Mouse (Mus musculus): ENCODE data around the gene 4930467E23Rik. TPM values are rescaled to one million over a fixed set of nuclear protein-coding genes. Genes with fewer than 3 reads are reported as not detected.
A peak's percentile ranks its signal among the peaks of the same experiment; 100 is the strongest.
"Not testable (repeated sequence)": the region's sequence is repeated elsewhere in the genome, so short reads cannot be mapped to it uniquely, and the experiment has no call there.

4930467E23Rik gene
- polyA plus RNA-seq, 2 experiments = not detected

DNA sequence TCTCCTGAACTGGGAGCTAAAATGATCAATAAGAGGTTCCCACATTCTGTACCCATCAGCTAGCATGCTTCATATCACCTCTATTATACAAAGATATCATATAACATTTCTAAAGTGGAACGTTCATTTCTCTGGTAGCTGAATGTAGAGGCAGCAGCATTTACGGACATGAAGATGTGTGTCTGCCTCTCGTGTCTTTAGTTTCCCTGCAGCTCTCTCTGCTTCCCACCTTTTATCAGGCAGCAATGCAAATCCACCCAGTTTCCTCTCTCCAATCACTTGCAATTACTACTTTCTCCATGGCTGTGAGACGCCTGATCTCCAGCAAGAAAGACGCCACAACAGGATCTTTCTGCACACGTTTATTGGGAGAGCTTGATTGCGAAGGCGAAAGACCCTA, 49.5 kb downstream of the 4930467E23Rik start:
- not testable (repeated sequence) for ATAC-seq (ENCODE audit: low FRiP score, low read depth); H3K4me3 ChIP-seq (replicated peaks; ENCODE audit: low read length); H3K9ac ChIP-seq (ENCODE audit: low read depth, low read length, severe bottlenecking); H3K9me3 ChIP-seq (ENCODE audit: control insufficient read depth, low read length); H3K27ac ChIP-seq (replicated peaks; ENCODE audit: low read depth, low read length); H3K36me3 ChIP-seq (ENCODE audit: control insufficient read depth, insufficient read depth, low read length); DNase-seq (ENCODE audit: low spot score); H3K4me2 ChIP-seq (replicated peaks; ENCODE audit: low read depth, low read length, severe bottlenecking); H3K4me1 ChIP-seq (ENCODE audit: control insufficient read depth, insufficient read depth, low read length); H3K27me3 ChIP-seq (ENCODE audit: control insufficient read depth, insufficient read depth, low read length)
- WGBS = 88% methylated on average over 8 of the region's 8 CpGs

DNA sequence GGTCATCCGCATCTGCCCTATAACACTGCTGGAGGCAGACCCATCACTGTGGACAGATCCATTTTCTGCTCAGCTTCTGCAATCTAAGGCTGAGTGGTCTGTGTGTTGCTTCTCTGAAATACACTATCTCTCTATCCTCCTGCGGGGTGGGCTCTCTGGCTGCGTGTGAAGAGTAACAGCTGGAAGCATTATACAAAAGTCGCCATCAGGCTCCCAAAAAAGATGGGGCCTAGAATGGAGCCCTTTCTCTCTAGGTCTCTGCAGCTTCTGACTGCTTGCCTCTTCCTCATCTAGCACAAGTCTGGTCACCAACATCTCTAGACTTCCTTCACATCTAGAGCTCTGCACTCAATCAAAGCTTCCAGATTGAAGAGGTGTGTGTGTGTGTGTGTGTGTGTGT, 50.8 kb downstream of the 4930467E23Rik start:
- DNase-seq (ENCODE audit: low spot score); H3K4me3 ChIP-seq (replicated peaks; ENCODE audit: low read length); ATAC-seq (ENCODE audit: low FRiP score, low read depth); H3K4me1 ChIP-seq (ENCODE audit: control insufficient read depth, insufficient read depth, low read length); H3K4me2 ChIP-seq (replicated peaks; ENCODE audit: low read depth, low read length, severe bottlenecking); H3K27ac ChIP-seq (replicated peaks; ENCODE audit: low read depth, low read length); H3K9me3 ChIP-seq (ENCODE audit: control insufficient read depth, low read length); H3K9ac ChIP-seq (ENCODE audit: low read depth, low read length, severe bottlenecking); H3K36me3 ChIP-seq (ENCODE audit: control insufficient read depth, insufficient read depth, low read length); H3K27me3 ChIP-seq (ENCODE audit: control insufficient read depth, insufficient read depth, low read length): not testable (repeated sequence)
- 92% methylated on average over 4 of the region's 4 CpGs for WGBS

DNA sequence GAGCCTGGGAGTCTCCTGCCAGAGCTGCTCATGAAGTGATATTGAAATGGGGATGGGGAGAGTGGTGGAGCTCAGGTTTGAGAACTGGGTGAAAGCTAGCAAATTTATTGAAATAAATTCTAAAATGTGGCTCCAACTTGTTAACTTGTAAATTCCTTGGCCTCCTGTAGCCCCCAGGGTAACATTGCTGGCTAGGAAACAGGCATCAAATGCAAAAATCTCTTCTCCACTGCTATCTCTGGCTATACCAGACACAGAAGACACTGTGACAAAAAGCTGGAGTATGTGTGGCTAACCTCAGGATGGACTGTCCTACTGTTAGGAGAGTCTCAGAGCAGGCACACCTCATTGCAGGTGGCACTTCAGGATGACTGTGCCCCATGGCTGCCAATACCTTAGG, 51.3 kb downstream of the 4930467E23Rik start:
- not testable (repeated sequence) for DNase-seq (ENCODE audit: low spot score); ATAC-seq (ENCODE audit: low FRiP score, low read depth); H3K4me2 ChIP-seq (replicated peaks; ENCODE audit: low read depth, low read length, severe bottlenecking); H3K4me3 ChIP-seq (replicated peaks; ENCODE audit: low read length); H3K27me3 ChIP-seq (ENCODE audit: control insufficient read depth, insufficient read depth, low read length); H3K36me3 ChIP-seq (ENCODE audit: control insufficient read depth, insufficient read depth, low read length); H3K27ac ChIP-seq (replicated peaks; ENCODE audit: low read depth, low read length); H3K9me3 ChIP-seq (ENCODE audit: control insufficient read depth, low read length); H3K4me1 ChIP-seq (ENCODE audit: control insufficient read depth, insufficient read depth, low read length); H3K9ac ChIP-seq (ENCODE audit: low read depth, low read length, severe bottlenecking)

DNA sequence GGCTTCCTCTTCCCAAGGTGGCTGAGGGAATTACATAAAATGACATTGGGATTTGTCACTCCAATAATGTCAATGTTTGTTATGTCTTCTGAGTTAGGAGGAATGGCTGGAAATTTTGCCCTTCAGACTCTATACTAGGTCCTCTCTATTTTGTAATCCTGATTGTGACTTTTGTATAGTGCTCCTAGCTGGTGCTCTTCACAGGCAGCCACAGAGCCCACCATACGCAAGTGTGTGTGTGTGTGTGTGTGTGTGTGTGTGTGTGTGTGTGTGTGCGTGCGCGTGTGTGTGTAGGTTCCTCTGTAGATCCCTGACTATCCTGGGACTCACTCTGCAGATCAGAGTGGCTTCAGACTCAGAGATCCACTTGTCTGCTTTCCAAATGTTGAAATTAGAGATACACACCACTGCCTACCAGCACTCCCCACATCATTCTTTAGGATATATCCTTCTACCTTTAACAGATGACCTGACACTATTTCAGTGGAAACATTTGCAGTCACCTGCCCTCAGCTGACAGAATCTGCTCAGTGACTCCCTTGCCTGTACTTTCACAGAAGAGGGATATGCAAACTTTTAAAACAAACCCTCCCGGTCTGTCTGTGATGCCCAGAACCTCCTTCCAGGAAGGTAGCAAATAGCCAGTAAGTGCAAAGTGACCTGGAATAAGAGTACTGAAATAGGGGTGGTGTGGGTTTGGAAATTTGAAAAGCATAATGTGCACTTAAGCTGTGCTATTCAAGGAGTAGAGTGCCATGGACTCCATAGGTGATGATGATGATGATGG, 52.1 kb downstream of the 4930467E23Rik start:
- not testable (repeated sequence) for H3K4me2 ChIP-seq (replicated peaks; ENCODE audit: low read depth, low read length, severe bottlenecking)

DNA sequence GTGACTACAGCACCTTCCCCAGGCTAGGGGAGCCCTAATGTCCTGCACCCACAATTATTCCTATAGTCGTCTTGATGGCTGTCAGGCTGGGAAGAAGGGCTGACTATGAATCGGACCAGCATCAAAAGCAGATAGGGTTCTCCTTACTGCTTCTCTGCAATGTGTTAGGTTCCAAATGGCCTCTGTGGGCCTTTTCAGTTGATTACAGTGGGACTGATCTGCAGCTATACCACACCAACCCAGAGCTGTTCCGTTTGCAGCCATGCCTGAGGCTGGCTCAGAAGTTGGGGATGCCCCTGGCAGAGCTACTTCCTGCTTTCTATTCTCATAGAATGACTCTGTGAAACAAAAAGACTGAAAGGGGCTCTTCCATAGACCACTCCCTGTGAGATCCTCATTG, 53.4 kb downstream of the 4930467E23Rik start:
- not testable (repeated sequence) for H3K4me3 ChIP-seq (replicated peaks; ENCODE audit: low read length); H3K36me3 ChIP-seq (ENCODE audit: control insufficient read depth, insufficient read depth, low read length); H3K9me3 ChIP-seq (ENCODE audit: control insufficient read depth, low read length); H3K4me2 ChIP-seq (replicated peaks; ENCODE audit: low read depth, low read length, severe bottlenecking); DNase-seq (ENCODE audit: low spot score); H3K27me3 ChIP-seq (ENCODE audit: control insufficient read depth, insufficient read depth, low read length); ATAC-seq (ENCODE audit: low FRiP score, low read depth); H3K27ac ChIP-seq (replicated peaks; ENCODE audit: low read depth, low read length); H3K4me1 ChIP-seq (ENCODE audit: control insufficient read depth, insufficient read depth, low read length); H3K9ac ChIP-seq (ENCODE audit: low read depth, low read length, severe bottlenecking)
- WGBS = 81% methylated on average over 3 of the region's 3 CpGs

More for the DNA sequence above, 52.1 kb downstream of the 4930467E23Rik start:
- not testable (repeated sequence) for H3K4me1 ChIP-seq (ENCODE audit: control insufficient read depth, insufficient read depth, low read length); H3K9ac ChIP-seq (ENCODE audit: low read depth, low read length, severe bottlenecking); H3K4me3 ChIP-seq (replicated peaks; ENCODE audit: low read length); H3K27me3 ChIP-seq (ENCODE audit: control insufficient read depth, insufficient read depth, low read length); H3K36me3 ChIP-seq (ENCODE audit: control insufficient read depth, insufficient read depth, low read length); ATAC-seq (ENCODE audit: low FRiP score, low read depth); H3K9me3 ChIP-seq (ENCODE audit: control insufficient read depth, low read length); DNase-seq (ENCODE audit: low spot score); H3K27ac ChIP-seq (replicated peaks; ENCODE audit: low read depth, low read length)
- 79% methylated on average over 2 of the region's 5 CpGs for WGBS

DNA sequence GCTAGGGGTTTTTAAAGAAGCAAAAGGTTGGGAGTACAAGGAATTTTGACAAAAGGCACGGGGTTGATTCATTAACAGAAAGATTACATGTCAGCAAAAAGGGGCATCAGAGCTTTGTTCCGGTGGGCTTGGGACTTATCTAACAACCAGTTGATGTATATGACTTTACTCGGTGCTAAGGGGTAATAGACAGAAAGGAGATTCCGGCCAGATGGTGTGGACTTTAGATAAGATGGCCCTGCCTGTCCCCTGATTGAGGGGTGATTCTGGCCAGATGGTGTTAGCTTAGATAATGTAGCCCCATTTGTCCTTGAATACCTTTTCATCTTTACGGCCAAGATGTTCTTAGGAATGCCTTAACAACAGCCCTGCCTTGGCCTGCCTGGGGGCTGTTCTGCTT, 54.5 kb downstream of the 4930467E23Rik start:
- ATAC-seq (ENCODE audit: low FRiP score, low read depth); H3K4me1 ChIP-seq (ENCODE audit: control insufficient read depth, insufficient read depth, low read length); H3K4me2 ChIP-seq (replicated peaks; ENCODE audit: low read depth, low read length, severe bottlenecking); DNase-seq (ENCODE audit: low spot score); H3K36me3 ChIP-seq (ENCODE audit: control insufficient read depth, insufficient read depth, low read length); H3K9ac ChIP-seq (ENCODE audit: low read depth, low read length, severe bottlenecking); H3K27ac ChIP-seq (replicated peaks; ENCODE audit: low read depth, low read length); H3K9me3 ChIP-seq (ENCODE audit: control insufficient read depth, low read length); H3K4me3 ChIP-seq (replicated peaks; ENCODE audit: low read length); H3K27me3 ChIP-seq (ENCODE audit: control insufficient read depth, insufficient read depth, low read length): not testable (repeated sequence)
- no CpG with 5 or more reads among the region's 5 CpGs for WGBS

DNA sequence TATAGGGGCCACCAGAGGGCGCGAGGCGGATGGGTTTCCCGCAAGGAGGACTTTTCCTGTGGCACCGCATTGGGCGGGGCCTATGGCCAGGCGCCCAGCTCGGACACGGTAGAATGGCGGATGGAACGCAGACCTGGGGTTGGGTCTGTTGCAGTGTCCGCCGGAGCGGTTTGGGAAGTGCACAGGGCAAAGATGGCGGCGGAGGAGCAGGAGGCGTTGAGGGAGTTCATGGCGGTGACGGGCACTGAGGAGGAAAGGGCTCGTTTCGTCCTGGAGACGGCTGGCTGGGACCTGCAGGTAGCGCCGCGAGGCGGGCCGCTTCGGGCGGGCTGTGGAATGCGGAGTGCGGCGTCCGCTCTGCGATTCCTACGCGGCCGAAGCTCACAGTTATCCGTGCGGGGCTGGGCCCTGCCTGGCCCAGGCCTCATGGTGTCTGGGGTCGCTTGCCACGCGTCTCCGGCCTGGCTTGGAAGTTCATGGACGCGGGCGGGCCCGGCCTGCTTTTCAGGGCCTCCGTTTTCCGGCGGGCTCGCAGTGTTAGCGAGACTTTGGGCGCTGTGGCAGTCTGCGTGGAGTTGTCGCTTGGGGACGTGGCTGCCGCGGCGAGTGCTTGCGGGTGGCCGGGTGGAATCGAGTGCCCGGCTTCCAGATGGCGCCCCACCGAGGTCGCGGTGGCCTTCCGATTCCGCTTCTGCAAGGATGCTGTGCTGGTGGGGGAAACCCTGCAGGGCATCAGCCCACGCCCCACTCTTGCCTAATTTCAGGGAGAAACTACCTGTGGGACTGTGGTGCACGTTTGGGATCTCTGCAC, 55.4 kb downstream of the 4930467E23Rik start:
- WGBS = 17% methylated on average over 54 of the region's 71 CpGs
- H3K4me2 ChIP-seq (replicated peaks; ENCODE audit: low read depth, low read length, severe bottlenecking) = peak overlapping the region; percentile 38

DNA sequence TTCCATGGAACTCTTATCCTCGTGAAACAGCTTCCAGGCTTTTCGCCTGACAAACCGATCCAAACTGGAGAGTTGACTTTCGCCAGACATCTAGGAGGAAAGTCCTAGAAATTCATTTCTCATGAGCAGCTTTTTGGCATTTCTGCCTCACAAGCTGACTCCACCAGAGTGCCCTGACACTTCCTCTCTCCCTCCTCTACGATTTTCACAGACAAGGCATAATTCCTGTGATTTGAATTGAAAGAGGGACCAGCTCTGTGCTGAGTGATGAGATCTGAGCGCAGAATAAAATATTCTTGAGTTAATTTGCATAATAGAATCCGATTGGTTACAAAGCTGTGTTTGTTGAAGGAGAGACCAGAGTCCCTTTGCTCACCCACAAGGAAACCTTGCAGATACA, 63.3 kb downstream of the 4930467E23Rik start:
- H3K9ac ChIP-seq (ENCODE audit: low read depth, low read length, severe bottlenecking); DNase-seq (ENCODE audit: low spot score); H3K36me3 ChIP-seq (ENCODE audit: control insufficient read depth, insufficient read depth, low read length); H3K9me3 ChIP-seq (ENCODE audit: control insufficient read depth, low read length); ATAC-seq (ENCODE audit: low FRiP score, low read depth); H3K27ac ChIP-seq (replicated peaks; ENCODE audit: low read depth, low read length); H3K4me2 ChIP-seq (replicated peaks; ENCODE audit: low read depth, low read length, severe bottlenecking); H3K4me3 ChIP-seq (replicated peaks; ENCODE audit: low read length); H3K27me3 ChIP-seq (ENCODE audit: control insufficient read depth, insufficient read depth, low read length); H3K4me1 ChIP-seq (ENCODE audit: control insufficient read depth, insufficient read depth, low read length): not testable (repeated sequence)
- WGBS = 84% methylated on average over 7 of the region's 7 CpGs

More for the DNA sequence above, 55.4 kb downstream of the 4930467E23Rik start:
- not testable (repeated sequence) for H3K27me3 ChIP-seq (ENCODE audit: control insufficient read depth, insufficient read depth, low read length); H3K9me3 ChIP-seq (ENCODE audit: control insufficient read depth, low read length); H3K4me1 ChIP-seq (ENCODE audit: control insufficient read depth, insufficient read depth, low read length); H3K36me3 ChIP-seq (ENCODE audit: control insufficient read depth, insufficient read depth, low read length)
- DNase-seq (ENCODE audit: low spot score) (peak; percentile 96), ATAC-seq (ENCODE audit: low FRiP score, low read depth) (peak; percentile 100)
- Histone ChIP-seq H3K9ac (ENCODE audit: low read depth, low read length, severe bottlenecking) (peak overlapping the region; percentile 92), H3K4me3 (replicated peaks; ENCODE audit: low read length) (peak overlapping the region; percentile 58), H3K27ac (replicated peaks; ENCODE audit: low read depth, low read length) (peak overlapping the region; percentile 92)

Data from limb, embryonic 14.5 days (tissue).